Mouse (Mus musculus): ENCODE measurements around the gene Zfp14. TPM values are rescaled to one million over a fixed set of nuclear protein-coding genes. Genes with fewer than 3 reads are reported as not detected.

The Zfp14 gene
- polyA plus RNA-seq (2014; fragmentation: Illumina TruSeq; extraction: RNeasy Lipid Tissue Mini Kit (QIAGEN cat#74804)): 8.8 TPM

DNA sequence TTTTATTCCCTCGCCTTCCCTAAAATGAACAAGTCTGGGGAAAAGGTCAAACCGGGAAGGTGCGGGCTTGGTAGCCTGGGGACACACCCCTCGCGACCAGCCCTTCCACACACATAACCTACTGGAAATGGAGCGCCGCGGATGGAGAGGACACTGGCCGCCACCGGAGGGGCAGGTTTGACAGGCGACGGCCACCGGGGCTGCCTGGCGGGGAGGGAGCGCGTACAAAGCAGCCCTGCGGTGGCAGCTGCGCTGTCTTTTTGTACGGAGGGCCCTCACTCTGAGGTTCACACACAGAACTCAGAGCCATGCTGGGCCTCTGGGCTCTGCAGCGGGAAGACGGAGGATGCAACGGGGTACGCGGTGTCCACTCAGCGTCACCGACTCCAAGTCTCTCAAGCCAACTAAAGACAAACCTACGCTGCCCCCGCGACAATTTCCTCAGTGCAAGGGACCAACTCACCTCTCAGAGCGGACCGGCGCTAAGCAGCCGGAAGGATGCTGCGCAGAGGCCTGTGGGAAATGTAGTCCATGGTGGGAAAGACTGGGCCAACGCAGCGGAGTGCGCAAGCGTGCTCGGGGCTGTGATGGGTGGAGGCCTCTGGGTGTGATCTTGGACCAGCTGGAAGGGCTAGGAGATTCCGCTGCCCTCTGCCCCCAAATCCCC lies at the start of gene Zfp14:
Gene Zfp14, minus strand, starts transcription at position 499 of the 667 bp plus-strand sequence.

GRCm38 (mm10) chr7:30094646-30095429 lies 43.7 kb upstream of the Zfp14 start, which contains the start of gene Zfp260:
Zfp260 (plus strand) TSS chr7:30094777.

DNA sequence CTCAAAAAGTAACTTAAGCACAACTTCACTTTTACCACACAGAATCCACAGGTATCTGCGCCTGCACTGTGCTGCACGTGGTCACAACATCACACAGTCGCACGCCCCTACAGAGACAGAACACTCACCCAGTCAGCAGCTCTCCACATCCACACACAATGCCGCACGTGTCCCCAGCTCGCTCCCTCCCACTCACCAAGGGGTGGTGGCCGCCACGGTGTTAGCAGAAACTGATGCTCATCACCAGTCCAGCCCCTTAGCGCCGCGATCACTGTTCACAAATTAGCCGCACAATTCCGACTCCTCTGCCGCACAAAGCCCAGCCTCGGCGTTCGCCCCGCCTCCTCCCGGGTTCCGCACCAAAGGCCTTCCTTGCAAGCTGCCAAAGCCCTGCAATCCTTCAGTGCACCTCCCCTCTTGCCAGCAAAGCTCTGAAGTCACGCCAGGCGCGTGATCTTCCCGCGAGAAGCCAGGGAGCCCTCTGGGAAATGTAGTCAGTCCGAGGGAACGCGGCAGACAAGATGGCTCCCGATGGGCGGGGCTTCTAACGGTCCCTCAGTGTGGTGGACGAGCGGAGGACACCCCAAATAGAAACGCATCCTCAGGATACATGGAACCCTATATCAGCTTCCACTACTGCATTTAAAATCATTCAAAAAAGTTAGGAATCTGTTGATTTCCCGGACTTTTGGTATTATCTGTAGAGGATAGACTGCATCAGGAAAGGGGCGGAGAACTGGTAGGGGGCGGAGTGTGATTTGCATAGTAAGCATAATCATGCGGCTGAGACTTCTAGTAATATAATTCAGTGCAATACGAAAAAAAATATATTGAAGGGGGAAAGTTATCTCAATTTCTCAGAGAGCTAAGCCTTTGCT lies 39.2 kb upstream of the Zfp14 start, which contains the start of the genes Gm26920 and Zfp566:
Gene Gm26920, minus strand, starts transcription at position 319 of the 878 bp plus-strand sequence.
Gene Zfp566, minus strand, starts transcription at position 436 of the 878 bp plus-strand sequence.

DNA sequence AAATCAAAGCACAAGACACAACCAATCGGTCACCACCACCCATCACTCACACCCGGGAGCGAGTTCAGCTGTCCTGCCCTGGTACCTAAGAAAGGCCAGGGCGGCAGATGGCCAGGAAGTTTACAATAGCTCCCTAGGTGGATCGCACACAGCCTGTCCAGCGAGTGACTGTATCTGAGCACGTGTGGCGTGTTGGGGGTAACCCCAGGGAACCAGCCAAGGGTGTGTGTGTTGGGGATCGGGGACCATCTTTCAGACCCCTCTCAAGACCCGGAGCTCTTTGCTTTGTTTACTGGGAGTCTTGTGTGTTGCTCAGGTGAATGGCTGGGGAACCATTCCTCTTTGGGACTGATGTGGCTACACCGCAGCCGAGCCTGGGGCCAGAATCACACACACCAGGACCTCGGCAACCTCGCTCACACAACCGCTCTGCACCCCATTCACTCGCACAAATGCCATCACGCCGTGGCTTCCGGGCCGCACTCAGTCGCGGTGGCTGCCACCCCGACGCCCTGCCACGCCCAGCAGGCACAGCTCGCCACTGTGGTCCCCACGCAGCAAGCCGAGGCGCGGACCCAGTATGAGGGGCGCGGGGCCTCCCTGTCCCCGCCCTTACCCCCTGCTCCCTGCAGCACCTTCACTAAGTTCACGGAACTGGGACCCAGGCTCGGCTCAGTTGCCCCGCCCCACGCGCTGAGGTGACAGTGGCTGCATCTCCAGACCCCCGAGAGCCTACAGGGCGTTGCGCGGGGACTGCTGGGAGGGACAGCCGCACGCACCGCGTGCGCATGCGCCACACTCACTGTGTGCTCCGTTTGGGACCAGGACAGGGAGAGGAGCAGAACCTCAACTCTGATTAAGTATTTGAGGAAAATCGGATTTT lies 21.2 kb upstream of the Zfp14 start, which contains the start of gene Zfp82:
Gene Zfp82, minus strand, starts transcription at position 755 of the 883 bp plus-strand sequence.

Other genes with a start within 250 kb of the Zfp14 start
- gene Zfp790, start 235.3 kb downstream of the Zfp14 start, polyA plus RNA-seq (2014; fragmentation: Illumina TruSeq; extraction: RNeasy Lipid Tissue Mini Kit (QIAGEN cat#74804)): 17.4 TPM
- 7.5 TPM for gene Zfp940, start 197.7 kb downstream of the Zfp14 start, polyA plus RNA-seq (2014; fragmentation: Illumina TruSeq; extraction: RNeasy Lipid Tissue Mini Kit (QIAGEN cat#74804))
- gene Zfp420, start 191.4 kb downstream of the Zfp14 start, polyA plus RNA-seq (2014; fragmentation: Illumina TruSeq; extraction: RNeasy Lipid Tissue Mini Kit (QIAGEN cat#74804)): 26.2 TPM
- 7.4 TPM for gene Zfp27, start 144.8 kb downstream of the Zfp14 start, polyA plus RNA-seq (2014; fragmentation: Illumina TruSeq; extraction: RNeasy Lipid Tissue Mini Kit (QIAGEN cat#74804))
- 32.3 TPM for gene Zfp383, start 143.2 kb downstream of the Zfp14 start, polyA plus RNA-seq (2014; fragmentation: Illumina TruSeq; extraction: RNeasy Lipid Tissue Mini Kit (QIAGEN cat#74804))
- 25.3 TPM for gene Zfp74, start 97.3 kb downstream of the Zfp14 start, polyA plus RNA-seq (2014; fragmentation: Illumina TruSeq; extraction: RNeasy Lipid Tissue Mini Kit (QIAGEN cat#74804))
- 11.6 TPM for gene Zfp568, start 67.4 kb downstream of the Zfp14 start, polyA plus RNA-seq (2014; fragmentation: Illumina TruSeq; extraction: RNeasy Lipid Tissue Mini Kit (QIAGEN cat#74804))
- gene Zfp82, start 21.5 kb upstream of the Zfp14 start, polyA plus RNA-seq (2014; fragmentation: Illumina TruSeq; extraction: RNeasy Lipid Tissue Mini Kit (QIAGEN cat#74804)): 5.9 TPM
- not detected for gene Gm26920, start 39.0 kb upstream of the Zfp14 start, polyA plus RNA-seq (2014; fragmentation: Illumina TruSeq; extraction: RNeasy Lipid Tissue Mini Kit (QIAGEN cat#74804))
- 6.8 TPM for gene Zfp566, start 39.1 kb upstream of the Zfp14 start, polyA plus RNA-seq (2014; fragmentation: Illumina TruSeq; extraction: RNeasy Lipid Tissue Mini Kit (QIAGEN cat#74804))
- 289 TPM for gene Zfp260, start 43.4 kb upstream of the Zfp14 start, polyA plus RNA-seq (2014; fragmentation: Illumina TruSeq; extraction: RNeasy Lipid Tissue Mini Kit (QIAGEN cat#74804))
- gene Zfp382, start 70.6 kb upstream of the Zfp14 start, polyA plus RNA-seq (2014; fragmentation: Illumina TruSeq; extraction: RNeasy Lipid Tissue Mini Kit (QIAGEN cat#74804)): 8.0 TPM
- 76.2 TPM for gene Zfp146, start 118.4 kb upstream of the Zfp14 start, polyA plus RNA-seq (2014; fragmentation: Illumina TruSeq; extraction: RNeasy Lipid Tissue Mini Kit (QIAGEN cat#74804))
- gene Cox7a1, start 132.8 kb upstream of the Zfp14 start, polyA plus RNA-seq (2014; fragmentation: Illumina TruSeq; extraction: RNeasy Lipid Tissue Mini Kit (QIAGEN cat#74804)): not detected
- 65.4 TPM for gene Capns1, start 147.4 kb upstream of the Zfp14 start, polyA plus RNA-seq (2014; fragmentation: Illumina TruSeq; extraction: RNeasy Lipid Tissue Mini Kit (QIAGEN cat#74804))
- 1.7 TPM for gene Polr2i, start 180.6 kb upstream of the Zfp14 start, polyA plus RNA-seq (2014; fragmentation: Illumina TruSeq; extraction: RNeasy Lipid Tissue Mini Kit (QIAGEN cat#74804))
- gene Tbcb, start 180.9 kb upstream of the Zfp14 start, polyA plus RNA-seq (2014; fragmentation: Illumina TruSeq; extraction: RNeasy Lipid Tissue Mini Kit (QIAGEN cat#74804)): 6.8 TPM
- gene Ovol3, start 184.3 kb upstream of the Zfp14 start, polyA plus RNA-seq (2014; fragmentation: Illumina TruSeq; extraction: RNeasy Lipid Tissue Mini Kit (QIAGEN cat#74804)): not detected
- gene Thap8, start 228.7 kb upstream of the Zfp14 start, polyA plus RNA-seq (2014; fragmentation: Illumina TruSeq; extraction: RNeasy Lipid Tissue Mini Kit (QIAGEN cat#74804)): not detected
- gene Wdr62, start 229.0 kb upstream of the Zfp14 start, polyA plus RNA-seq (2014; fragmentation: Illumina TruSeq; extraction: RNeasy Lipid Tissue Mini Kit (QIAGEN cat#74804)): 0.20 TPM
- gene Clip3, start 240.3 kb upstream of the Zfp14 start, polyA plus RNA-seq (2014; fragmentation: Illumina TruSeq; extraction: RNeasy Lipid Tissue Mini Kit (QIAGEN cat#74804)): 20.6 TPM

Data from ovary, adult 10 weeks (tissue).